In genomic region chr19:25922052-25922451, GRCm38 (mm10) we compare ENCODE assay signal across 13 mouse cellular contexts.
DNase-seq lines count a peak whose midpoint lies in the region; ATAC-seq and TF ChIP-seq lines count a peak whose summit lies in the region.
"Had no signal": no experiment of that assay in that cellular context is flagged by ENCODE, and none has a peak within 500 bp of the region (broad histone marks: within the 10 kb centered on the region; RNA-seq: fewer than 3 reads in every experiment).

No protein-coding gene starts in this region.

- no peak overlapping the region for H3K9ac ChIP-seq in liver, adult 2 months (ENCODE audit: low read depth, low read length)
- H3K9ac ChIP-seq in liver, postnatal 0 days (replicated peaks), result no peak overlapping the region

- no peaks in the 10 kb centered on the region for H3K79me2 ChIP-seq in liver, adult 2 months (ENCODE audit: control insufficient read depth, insufficient read depth, low read length)

- no peak for TF ChIP-seq EP300 in liver, postnatal 0 days (IDR thresholded peaks at IDR 0.05; ENCODE audit: low read depth)

- ATAC-seq in liver, postnatal 0 days, result no peak; the same call in 1 of the 2 replicates
- ATAC-seq: midbrain, embryonic 16.5 days had no signal

- no peak overlapping the region for H3K4me2 ChIP-seq in liver, postnatal 0 days (ENCODE audit: low read depth, low read length)

- H3K4me3 ChIP-seq in liver, adult 2 months (ENCODE audit: insufficient read depth, low read depth, low read length), result no peak overlapping the region
- no peak overlapping the region for H3K4me3 ChIP-seq in liver, postnatal 0 days (ENCODE audit: low read depth, low read length)
- H3K4me3 ChIP-seq: layer of hippocampus, adult 2 months had no signal

- no peaks in the 10 kb centered on the region for H3K27me3 ChIP-seq in liver, adult 2 months (ENCODE audit: control insufficient read depth, insufficient read depth, low read length)
- H3K27me3 ChIP-seq in liver, postnatal 0 days (ENCODE audit: insufficient read depth, low read length), result no peaks in the 10 kb centered on the region

- H3K4me1 ChIP-seq in liver, adult 2 months (ENCODE audit: control insufficient read depth, insufficient read depth, low read length), result no peaks in the 10 kb centered on the region
- no peaks in the 10 kb centered on the region for H3K4me1 ChIP-seq in liver, postnatal 0 days (ENCODE audit: insufficient read depth)

- no peak for TF ChIP-seq POLR2A in liver, adult 2 months (IDR thresholded peaks at IDR 0.05; ENCODE audit: extremely low read depth, insufficient read depth, low read length)

- DNase-seq in embryo, embryonic 10 days (ENCODE audit: low spot score), result peak; percentile 20
- no peak for DNase-seq in embryo, embryonic 9.5 days (ENCODE audit: extremely low spot score)
- DNase-seq in liver, adult 2 months (ENCODE audit: extremely low read depth, low read depth, low spot score), result peak; percentile 6
- no peak for DNase-seq in liver, postnatal 0 days
- DNase-seq in gastrocnemius, adult 18-20 months (ENCODE audit: low spot score), result peak; percentile 15
- peak; percentile 67 for DNase-seq in skeletal muscle tissue, adult 2 months (ENCODE audit: low read depth, low spot score)
- DNase-seq in ovary, postnatal 14 days (ENCODE audit: low spot score), result no peak
- no peak for DNase-seq in ovary, adult 18-20 months (ENCODE audit: low spot score)
- DNase-seq: cerebellum, adult 11-12 months; lung, adult 18-20 months; thymus, postnatal 25 days had no signal

- no peak for TF ChIP-seq CTCF in liver, adult 2 months (IDR thresholded peaks at IDR 0.05; ENCODE audit: low read depth, low read length)
- no peak for TF ChIP-seq CTCF in liver, postnatal 0 days (IDR thresholded peaks at IDR 0.05; ENCODE audit: low read depth)

- H3K9me3 ChIP-seq in liver, postnatal 0 days (ENCODE audit: low read length), result no peaks in the 10 kb centered on the region

- no peak overlapping the region for H3K27ac ChIP-seq in liver, adult 2 months (replicated peaks; ENCODE audit: insufficient read depth, low read depth, low read length)
- H3K27ac ChIP-seq in liver, postnatal 0 days (ENCODE audit: low read depth), result no peak overlapping the region
- H3K27ac ChIP-seq: layer of hippocampus, adult 2 months had no signal

- no peaks in the 10 kb centered on the region for H3K36me3 ChIP-seq in liver, adult 2 months (ENCODE audit: control insufficient read depth, insufficient read depth, low read length)
- no peaks in the 10 kb centered on the region for H3K36me3 ChIP-seq in liver, postnatal 0 days (replicated peaks; ENCODE audit: insufficient read depth, low read length)

Comparison
In these comparisons a context has a peak if more than half of its experiments do, and no peak if none do; other contexts are left out.
1. DNase-seq: peak in embryo, embryonic 10 days (single experiment), liver, adult 2 months (single experiment), gastrocnemius, adult 18-20 months (single experiment) and skeletal muscle tissue, adult 2 months (single experiment); none in embryo, embryonic 9.5 days (single experiment), liver, postnatal 0 days (single experiment), ovary, postnatal 14 days (single experiment) and ovary, adult 18-20 months (single experiment).